Mouse (Mus musculus) left cerebral cortex, postnatal 14 days (tissue): ENCODE data around the gene Lect2. TPM values are rescaled to one million over a fixed set of nuclear protein-coding genes. Genes with fewer than 3 reads are reported as not detected.

ENCODE experiments used
- DNase-seq, 2 experiments: peaks; one replicate each; pipeline ENCODE4 v3.0.0; 2021 to 2022; ENCODE audit warnings: low spot score in 2 of 2, mixed read lengths in 1 of 2
- intact Hi-C: fragments of 180-260 bp; cut with DNase I; formaldehyde crosslinking; loops from one replicate; pipeline ENCODE4 v1.15.1; 2025
- total RNA-seq, 2 experiments: library from RNA; stranded (reverse); gene quantifications; 2 replicates each; pipeline ENCODE4 v1.2.3; 2021

Lect2 gene
- total RNA-seq, 2 experiments from 2014 or later = not detected

- DNase-seq = peak; percentile 85 to 89
- intact Hi-C loops = no loop called here
These were observed 26.1 kb downstream of the Lect2 start, which contains the start of gene Fbxl21 for GRCm38 (mm10) chr13:56522081-56522820. Fbxl21 (plus strand) TSS chr13:56522472.

GRCm38 (mm10) chr13:56516816-56517215, 31.5 kb downstream of the Lect2 start:
- intact Hi-C loops = no loop called here
- DNase-seq = no peak

- intact Hi-C loops = no loop called here
- no peak for DNase-seq
These were observed 32.0 kb downstream of the Lect2 start for GRCm38 (mm10) chr13:56516311-56516710.

- intact Hi-C loops = no loop called here
- no peak for DNase-seq
These were observed 34.7 kb downstream of the Lect2 start for GRCm38 (mm10) chr13:56513595-56513994.

- intact Hi-C loops = no loop called here
- DNase-seq = no peak
These were observed 38.5 kb downstream of the Lect2 start for GRCm38 (mm10) chr13:56509796-56510195.

- intact Hi-C loops = no loop called here
- no peak for DNase-seq
These were observed 41.3 kb downstream of the Lect2 start for GRCm38 (mm10) chr13:56506871-56507496.

GRCm38 (mm10) chr13:56501866-56502420, 46.4 kb downstream of the Lect2 start:
- intact Hi-C loops = no loop called here
- DNase-seq = no peak

- no peak for DNase-seq
- intact Hi-C loops = no loop called here
These were observed 47.7 kb downstream of the Lect2 start for GRCm38 (mm10) chr13:56500636-56501035.

GRCm38 (mm10) chr13:56500132-56500531, 48.2 kb downstream of the Lect2 start:
- DNase-seq = no peak
- intact Hi-C loops = no loop called here

GRCm38 (mm10) chr13:56494440-56494839, 53.9 kb downstream of the Lect2 start:
- intact Hi-C loops = no loop called here
- DNase-seq = no peak

Other genes with a start within 250 kb of the Lect2 start
- not detected for gene Gm3045, start 121.9 kb downstream of the Lect2 start, total RNA-seq
- gene Slc25a48, start 110.1 kb downstream of the Lect2 start, total RNA-seq = under 1 TPM; 0.08 to 0.13 TPM
- gene Il9, start 66.3 kb downstream of the Lect2 start, total RNA-seq = not detected
- gene Fbxl21, start 26.0 kb downstream of the Lect2 start, total RNA-seq = 1 to 10 TPM; 3.1 to 4.0 TPM
- 1 to 10 TPM; 3.5 TPM for gene Tgfbi, start 61.0 kb upstream of the Lect2 start, total RNA-seq
- 10 to 100 TPM; 21.3 to 21.5 TPM for gene Smad5, start 154.5 kb upstream of the Lect2 start, total RNA-seq
- 10 to 100 TPM; 13.7 to 16.2 TPM for gene Gm45623, start 205.3 kb upstream of the Lect2 start, total RNA-seq